Mouse (Mus musculus) gastrocnemius, adult 18-20 months (tissue): Measurements from ENCODE around the gene Suco. TPM values are rescaled to one million over a fixed set of nuclear protein-coding genes. Genes with fewer than 3 reads are reported as not detected.
A peak's percentile ranks its signal among the peaks of the same experiment; 100 is the strongest.

Source experiments
- DNase-seq: peaks from one replicate; pipeline ENCODE4 v3.0.0; 2021; ENCODE audit warnings: low spot score
- long read RNA-seq, 2 experiments: library from polyadenylated mRNA; stranded (forward); transcript quantifications; one replicate each; pipeline ENCODE4 v2.0.0; 2021
- total RNA-seq, 2 experiments: library from RNA; stranded (reverse); gene quantifications; 2 replicates each; pipeline ENCODE4 v1.2.3; 2021

Gene Suco
- 1 to 10 TPM; 9.3 to 9.4 TPM for total RNA-seq
- long read RNA-seq, experiment 1, full-length matches to known transcripts, result 1 of 8 reads
- long read RNA-seq, experiment 1, partial matches to known transcripts, result 0 of 8 reads
- long read RNA-seq, experiment 1, other reads (novel, unspliced or antisense), result 7 of 8 reads
- long read RNA-seq, experiment 2, full-length matches to known transcripts, result 4 of 11 reads
- long read RNA-seq, experiment 2, partial matches to known transcripts, result 1 of 11 reads
- long read RNA-seq, experiment 2, other reads (novel, unspliced or antisense), result 6 of 11 reads

GRCm38 (mm10) chr1:161876553-161877447 is at the start of gene Suco:
Gene Suco, minus strand, starts transcription at chr1:161876682.
- peak; percentile 100 for DNase-seq

GRCm38 (mm10) chr1:161925281-161925805 is 48.9 kb upstream of the Suco start:
- no peak for DNase-seq

- no peak for DNase-seq
Measured at GRCm38 (mm10) chr1:161924321-161924720, 47.8 kb upstream of the Suco start.

- no peak for DNase-seq
Measured at GRCm38 (mm10) chr1:161921928-161922327, 45.4 kb upstream of the Suco start.

- DNase-seq, result no peak
Measured at GRCm38 (mm10) chr1:161920475-161921454, 44.3 kb upstream of the Suco start.

- DNase-seq, result no peak
Measured at GRCm38 (mm10) chr1:161919594-161919993, 43.1 kb upstream of the Suco start.

GRCm38 (mm10) chr1:161918682-161919372 is 42.3 kb upstream of the Suco start:
- no peak for DNase-seq

GRCm38 (mm10) chr1:161917940-161918484 is 41.5 kb upstream of the Suco start:
- no peak for DNase-seq

GRCm38 (mm10) chr1:161916036-161916435 is 39.6 kb upstream of the Suco start:
- DNase-seq, result no peak

GRCm38 (mm10) chr1:161913648-161913984 is 37.1 kb upstream of the Suco start:
- DNase-seq, result no peak

GRCm38 (mm10) chr1:161912940-161913647 is 36.6 kb upstream of the Suco start:
- DNase-seq, result no peak

GRCm38 (mm10) chr1:161909074-161909473 is 32.6 kb upstream of the Suco start:
- DNase-seq, result no peak

GRCm38 (mm10) chr1:161907795-161908457 is 31.4 kb upstream of the Suco start:
- no peak for DNase-seq

- no peak for DNase-seq
Measured at GRCm38 (mm10) chr1:161907111-161907510, 30.6 kb upstream of the Suco start.

- no peak for DNase-seq
Measured at GRCm38 (mm10) chr1:161902692-161903452, 26.4 kb upstream of the Suco start.

GRCm38 (mm10) chr1:161900129-161900528 is 23.6 kb upstream of the Suco start:
- no peak for DNase-seq

GRCm38 (mm10) chr1:161897235-161897634 is 20.8 kb upstream of the Suco start:
- DNase-seq, result no peak

GRCm38 (mm10) chr1:161896130-161896529 is 19.6 kb upstream of the Suco start:
- no peak for DNase-seq
